Mouse (Mus musculus) heart, adult 11 months (tissue): ENCODE data around the gene Tbc1d4.

Experiments
- DNase-seq: peaks from one replicate; pipeline ENCODE4 v3.0.0; 2022

The Tbc1d4 gene

GRCm38 (mm10) chr14:101594001-101594400 is 15.0 kb downstream of the Tbc1d4 start:
- peak; percentile 55 for DNase-seq

- DNase-seq, result peak; percentile 27
Measured at GRCm38 (mm10) chr14:101593340-101593739, 15.7 kb downstream of the Tbc1d4 start.

- DNase-seq, result peak; percentile 89
Measured at GRCm38 (mm10) chr14:101591101-101591500, 17.9 kb downstream of the Tbc1d4 start.

GRCm38 (mm10) chr14:101588209-101588991 is 20.6 kb downstream of the Tbc1d4 start:
- peak; percentile 66 for DNase-seq

DNA sequence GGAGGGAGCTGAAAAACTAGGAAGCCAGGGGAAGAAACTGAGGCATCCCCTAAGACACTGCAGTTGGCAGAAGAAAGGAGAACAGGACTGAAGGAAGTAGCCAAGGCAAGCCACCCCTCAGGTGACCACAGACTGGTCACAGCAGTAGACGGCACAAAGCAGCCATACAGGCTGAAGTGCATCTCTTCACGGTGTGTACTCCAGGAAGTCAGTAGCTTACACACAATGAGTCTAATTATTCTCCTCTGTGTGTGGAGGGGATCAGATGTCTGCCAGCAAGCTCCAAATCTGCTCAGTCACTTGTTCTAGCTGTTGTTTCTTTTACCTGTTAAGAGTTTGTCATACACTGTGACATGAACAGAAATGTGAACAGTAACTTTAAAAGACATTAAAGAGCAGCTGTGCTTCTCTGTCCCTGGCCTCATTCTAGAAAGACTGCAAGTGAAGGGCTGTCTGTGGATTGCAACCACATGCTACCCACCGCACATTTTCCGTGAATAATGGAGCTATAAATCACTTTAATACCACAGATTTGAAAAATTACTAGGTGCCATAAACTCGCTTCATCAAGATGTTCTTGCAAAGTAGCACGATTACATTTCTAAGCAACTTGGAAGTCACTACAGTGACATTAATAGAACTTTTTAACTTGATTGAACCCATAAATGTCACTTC is 21.5 kb downstream of the Tbc1d4 start:
- DNase-seq, result peak; percentile 53

DNA sequence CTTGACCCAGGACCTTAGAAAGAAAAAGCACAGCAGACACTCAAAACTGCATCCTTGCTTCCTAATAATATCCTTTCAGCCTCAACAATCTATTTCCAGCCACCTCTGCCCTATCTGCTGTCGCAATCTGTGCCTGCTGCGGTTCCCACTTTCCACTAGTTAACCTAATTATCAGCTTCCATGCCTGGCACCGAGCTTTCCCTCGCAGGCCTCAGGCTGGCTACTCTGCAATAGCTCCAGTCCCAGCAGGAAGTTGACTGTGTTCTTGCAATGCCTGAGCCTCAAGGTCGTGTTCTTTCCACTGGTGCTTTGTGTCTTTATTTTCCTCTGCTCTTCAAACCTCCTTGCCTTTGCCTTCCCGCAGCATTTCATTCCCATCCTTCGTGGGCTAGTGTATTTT is 22.9 kb downstream of the Tbc1d4 start:
- peak; percentile 90 for DNase-seq

GRCm38 (mm10) chr14:101575651-101576050 is 33.3 kb downstream of the Tbc1d4 start:
- DNase-seq, result peak; percentile 1

DNA sequence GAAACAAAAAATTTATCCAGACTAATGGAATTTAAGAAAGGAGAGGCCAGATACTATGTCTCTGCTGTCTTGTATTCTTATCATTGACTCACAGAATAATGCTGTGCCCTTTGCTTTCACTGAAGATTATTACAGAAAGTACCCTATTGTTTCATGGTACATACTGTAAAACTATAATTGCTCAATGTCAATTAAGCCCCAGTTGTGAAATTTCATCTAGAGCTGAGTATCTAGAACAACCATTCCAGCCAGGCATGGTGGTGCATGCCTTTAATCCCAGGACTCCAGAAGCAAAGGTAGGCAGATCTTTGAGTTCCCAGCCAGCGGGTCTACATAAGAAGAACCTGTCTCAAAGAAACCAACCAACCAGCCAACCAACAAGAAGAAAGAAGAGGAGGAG is 34.5 kb downstream of the Tbc1d4 start:
- peak; percentile 18 for DNase-seq

DNA sequence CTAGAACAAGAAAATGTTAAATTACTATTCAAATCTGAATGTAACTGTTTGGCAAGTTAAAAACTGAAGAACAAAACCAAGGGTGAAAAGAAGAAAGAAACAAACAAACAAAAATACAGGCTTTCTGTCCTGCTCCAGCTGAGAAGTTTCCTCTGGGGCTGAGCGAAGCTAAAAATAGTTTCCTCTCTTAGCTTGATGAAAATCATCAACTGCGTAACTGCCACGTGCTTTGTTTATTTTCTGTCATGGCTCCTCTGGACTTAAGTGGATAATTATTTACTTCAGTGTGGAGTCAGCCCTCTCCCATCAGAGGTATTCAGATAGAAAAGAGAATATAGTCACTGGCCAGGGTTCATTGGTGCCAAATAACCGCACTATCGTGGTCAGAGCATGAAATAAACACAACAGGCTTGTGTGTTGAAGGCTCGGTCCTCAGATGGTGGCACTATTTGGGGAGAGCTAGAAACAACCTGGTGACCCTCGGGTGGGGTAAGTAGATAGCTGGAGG is 35.8 kb downstream of the Tbc1d4 start:
- peak; percentile 83 for DNase-seq

GRCm38 (mm10) chr14:101568828-101569227 is 40.2 kb downstream of the Tbc1d4 start:
- peak; percentile 96 for DNase-seq

DNA sequence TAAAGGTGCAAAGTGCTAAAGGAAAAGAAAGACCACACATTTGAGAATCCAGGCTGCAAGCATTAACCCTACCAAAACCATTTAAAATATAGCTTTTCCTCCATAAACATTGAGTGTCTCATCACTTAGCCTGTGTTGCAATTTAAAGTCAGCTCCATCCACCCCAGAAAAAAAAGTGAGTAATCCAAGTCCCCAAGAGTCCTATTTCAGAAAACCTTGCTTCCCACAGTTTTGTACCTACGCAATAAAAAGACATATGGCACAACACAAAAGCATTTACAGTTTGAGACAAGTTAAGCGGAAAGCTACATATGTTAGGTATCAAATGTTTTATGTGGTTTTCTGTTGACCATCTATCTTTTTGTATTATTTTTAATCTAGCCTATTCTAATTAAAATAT is 42.3 kb downstream of the Tbc1d4 start:
- DNase-seq, result no peak

GRCm38 (mm10) chr14:101565661-101566060 is 43.3 kb downstream of the Tbc1d4 start:
- DNase-seq, result peak; percentile 41

DNA sequence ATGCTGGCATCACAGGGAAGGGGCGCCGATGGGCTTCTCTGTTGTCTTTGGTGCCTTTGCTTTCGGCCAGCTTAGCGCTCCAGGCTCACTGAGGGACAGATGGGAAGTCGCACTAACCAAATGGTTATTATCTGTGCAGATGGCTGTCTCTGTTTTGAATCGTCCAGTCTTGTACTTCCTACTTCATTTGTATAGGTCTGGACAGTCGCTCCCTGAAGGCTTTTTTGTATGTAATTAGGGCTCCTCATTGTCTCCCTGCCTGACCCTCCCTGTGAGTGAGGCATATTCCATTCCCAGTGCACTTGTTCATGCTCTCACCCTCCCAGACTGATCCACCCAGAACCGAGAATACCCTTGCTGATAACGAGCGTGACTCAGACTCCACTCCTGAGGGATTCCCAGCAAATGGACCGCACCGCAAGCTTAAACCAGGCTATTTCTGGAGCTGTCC is 47.7 kb downstream of the Tbc1d4 start:
- peak; percentile 93 for DNase-seq

- DNase-seq, result peak; percentile 6
Measured at GRCm38 (mm10) chr14:101559446-101559845, 49.5 kb downstream of the Tbc1d4 start.

DNA sequence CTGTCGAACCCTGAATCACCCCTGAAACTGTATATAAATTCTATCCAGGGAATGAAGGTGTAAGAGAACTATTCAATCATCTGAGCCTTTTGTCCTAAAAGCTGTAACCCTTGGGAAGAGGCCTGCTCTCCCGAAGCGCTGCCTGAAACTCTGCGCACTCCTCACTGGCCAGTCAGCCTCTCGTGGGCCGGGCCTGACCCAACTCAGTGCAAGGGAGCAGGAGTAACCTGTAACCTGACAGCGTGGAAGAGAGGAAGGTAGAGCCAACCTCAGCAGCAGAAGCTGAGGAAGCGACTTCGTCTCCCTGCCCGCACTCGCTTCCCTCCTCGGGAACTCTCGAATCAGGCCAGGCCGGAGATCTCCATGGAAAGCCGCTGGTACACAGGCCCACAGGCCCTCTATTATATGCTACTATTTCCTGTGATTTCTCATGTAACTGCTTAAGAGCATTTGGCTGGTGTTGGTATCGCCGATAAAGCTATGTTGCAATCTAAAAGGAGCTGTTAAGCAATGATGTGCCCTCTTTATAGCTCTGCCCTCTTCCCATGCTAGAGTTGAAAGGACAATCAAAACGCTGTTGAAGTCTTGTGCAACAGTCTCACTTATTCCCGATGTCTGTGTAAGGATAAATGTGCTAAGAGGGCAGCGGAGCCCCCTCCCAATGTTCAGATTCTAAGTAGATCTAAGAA is 60.0 kb downstream of the Tbc1d4 start:
- peak; percentile 84 for DNase-seq

DNA sequence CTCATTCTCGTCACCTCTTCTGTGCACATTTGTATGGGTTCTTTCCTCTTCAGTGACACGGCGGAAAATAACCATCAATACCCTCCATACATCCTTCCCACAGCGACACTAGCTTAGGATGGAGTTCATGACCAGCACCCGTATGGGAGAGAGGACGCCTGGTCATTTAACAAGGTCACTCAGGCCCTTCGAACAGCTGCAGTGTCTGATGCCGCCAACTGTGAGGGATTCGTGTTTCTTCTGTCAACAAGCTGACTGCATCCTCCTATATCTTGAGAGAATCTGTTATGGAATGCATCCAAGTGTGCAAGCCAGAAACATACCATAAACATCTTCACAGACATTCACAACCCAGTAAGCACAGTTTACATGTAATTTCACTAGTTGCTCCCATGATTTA is 67.1 kb downstream of the Tbc1d4 start:
- peak; percentile 79 for DNase-seq

DNA sequence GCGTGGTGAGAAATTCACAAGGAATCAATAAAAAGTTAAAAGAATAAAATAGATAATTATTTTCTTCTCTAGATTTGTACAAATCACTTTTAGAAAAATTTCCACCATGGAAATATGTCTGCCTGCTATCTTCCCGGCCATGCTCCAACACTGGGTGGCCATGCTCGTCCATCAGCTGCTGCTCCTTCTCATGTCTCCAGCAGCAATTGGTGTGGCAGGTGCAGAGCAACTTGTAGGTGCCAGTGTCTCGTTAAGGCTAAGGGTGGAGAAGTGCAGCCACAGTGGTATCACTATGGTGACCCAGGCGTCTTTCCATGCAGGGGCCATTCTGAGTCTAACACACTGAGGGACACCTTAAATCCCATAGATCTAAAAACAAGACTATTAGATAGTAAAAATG is 67.8 kb downstream of the Tbc1d4 start:
- peak; percentile 86 for DNase-seq

DNA sequence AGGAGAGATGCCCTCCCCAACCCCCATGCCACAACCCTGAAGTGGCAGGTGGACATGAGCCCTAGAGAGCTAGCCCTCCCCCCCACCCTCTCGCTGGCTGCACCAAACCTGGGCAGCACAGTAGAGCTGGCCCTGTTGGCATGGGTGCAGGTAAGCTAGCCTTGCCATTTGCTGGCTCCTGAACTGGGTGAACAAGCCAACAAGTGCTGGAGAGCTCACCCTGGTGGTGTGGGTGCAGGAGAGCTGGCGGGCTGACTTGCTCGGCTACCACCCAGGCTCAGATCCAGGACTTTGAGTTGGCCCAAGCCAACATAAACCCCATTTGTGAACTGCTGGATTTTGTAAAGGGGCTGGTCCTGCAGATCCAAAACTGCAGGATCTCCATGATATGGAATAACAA is 68.5 kb downstream of the Tbc1d4 start:
- DNase-seq, result peak; percentile 92

- DNase-seq, result peak; percentile 89
Measured at GRCm38 (mm10) chr14:101537906-101538305, 71.1 kb downstream of the Tbc1d4 start.

DNA sequence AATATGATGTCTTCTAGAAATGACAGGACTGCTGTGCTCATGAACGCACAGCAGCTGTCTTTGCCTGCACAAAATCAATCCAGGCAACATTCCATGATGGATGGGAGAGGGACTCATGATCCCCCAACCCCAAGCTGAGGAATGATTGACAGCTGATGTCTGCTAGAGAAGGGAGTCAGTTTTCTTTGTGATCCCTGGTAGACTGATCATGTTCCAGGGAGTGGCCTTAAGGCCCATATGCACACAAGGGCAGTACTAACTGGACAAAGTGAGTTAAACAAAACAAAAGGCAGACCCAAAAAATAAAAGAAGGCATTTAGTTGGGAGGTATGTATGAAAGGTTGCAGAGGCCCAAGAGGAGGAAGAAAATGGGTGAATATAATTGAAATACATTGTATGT is 71.6 kb downstream of the Tbc1d4 start:
- peak; percentile 62 for DNase-seq

DNA sequence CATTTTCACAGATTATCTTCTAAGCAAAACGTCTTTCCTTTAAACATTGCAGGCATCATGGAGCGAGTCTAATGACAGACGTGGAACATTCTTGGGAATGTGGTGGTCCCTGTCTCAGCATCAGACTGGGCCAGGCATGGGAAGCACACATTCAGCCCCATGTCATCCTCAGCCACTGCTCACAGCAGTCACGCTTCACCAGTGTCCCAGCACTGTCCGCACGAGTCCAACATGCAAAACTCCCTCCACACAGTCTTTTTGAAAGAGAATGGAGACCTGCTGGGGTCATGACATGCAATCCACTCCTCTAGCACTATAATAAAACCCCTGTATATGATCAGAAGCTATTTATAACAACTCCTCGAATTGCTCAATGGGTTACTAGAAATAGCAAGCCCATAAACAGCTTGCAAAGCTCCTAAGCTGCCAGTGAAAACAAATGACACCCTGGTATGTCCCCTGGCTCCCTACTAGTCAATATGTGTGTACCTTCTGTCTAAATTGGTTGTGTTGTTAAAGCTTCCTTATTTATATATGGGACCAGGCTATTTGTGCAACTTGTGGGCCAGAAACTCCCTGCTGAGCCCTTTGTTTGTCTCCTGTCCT is 76.8 kb downstream of the Tbc1d4 start:
- peak; percentile 88 for DNase-seq

DNA sequence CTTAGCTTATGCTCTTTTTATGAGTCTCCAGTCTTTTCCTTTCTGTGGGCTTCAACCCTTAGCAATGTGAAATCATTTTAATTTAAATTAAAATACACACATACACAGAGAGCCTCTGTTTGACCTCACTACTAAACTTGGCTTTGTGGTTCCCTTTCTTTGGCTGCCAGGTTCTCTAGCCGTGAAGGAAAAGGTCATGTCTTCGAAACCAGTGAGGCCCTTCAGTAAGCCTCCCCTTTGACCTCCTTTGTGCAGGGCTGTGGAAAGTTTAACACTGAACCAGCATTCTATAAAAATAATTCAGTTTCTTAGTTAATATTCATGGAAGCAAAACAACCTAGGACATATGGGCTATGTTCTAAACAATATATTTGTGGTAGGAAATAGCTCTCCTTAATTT is 78.5 kb downstream of the Tbc1d4 start:
- DNase-seq, result peak; percentile 24

DNA sequence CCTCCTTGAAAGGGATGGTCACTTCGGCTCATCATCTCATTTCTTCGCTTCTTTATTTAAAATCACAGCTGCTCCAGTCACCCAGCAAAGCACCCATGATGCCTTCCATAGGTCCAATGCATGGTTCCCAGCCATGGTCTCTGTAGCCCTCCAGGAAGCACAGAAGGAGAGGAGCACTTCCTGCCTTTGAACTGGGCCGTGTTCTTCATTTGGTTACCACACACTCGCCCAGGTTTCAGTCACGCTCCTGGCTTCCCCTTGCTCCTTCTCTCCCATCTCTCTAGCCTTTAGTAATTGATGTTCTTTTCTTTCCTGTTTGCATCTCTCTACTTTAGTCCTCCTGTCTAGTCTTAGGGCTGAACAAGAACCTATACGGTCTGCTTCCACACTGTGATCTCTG is 79.8 kb downstream of the Tbc1d4 start:
- DNase-seq, result peak; percentile 59
